Mouse (Mus musculus): ENCODE measurements at regions not wholly inside any gene's neighbourhood (a gene's known extent, or its start where the extent isn't known, plus 50 kb on each side); places are given as distances from the start of the nearest gene placed in this dataset.
A peak's percentile ranks its signal among the peaks of the same experiment; 100 is the strongest.

DNA sequence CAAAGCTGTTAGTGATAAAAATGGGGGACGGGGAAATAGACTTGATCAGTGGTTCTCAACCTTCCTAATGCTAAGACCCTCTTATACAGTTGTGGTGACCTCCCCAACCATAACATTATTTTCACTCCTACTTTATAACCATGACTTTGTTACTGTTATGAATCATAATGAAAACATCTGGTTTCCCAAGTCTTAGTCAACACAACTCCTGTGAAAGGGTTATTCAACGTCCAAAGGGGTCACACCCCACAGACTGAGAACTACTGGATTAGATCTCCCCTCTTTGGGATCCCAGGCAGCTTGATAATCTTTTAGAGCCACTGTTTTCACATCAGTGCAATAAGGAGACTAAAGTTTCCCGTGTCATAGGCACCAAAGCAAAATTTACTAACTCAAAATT lies 141.1 kb upstream of the Fndc3a start:
- DNase-seq, result no peak

DNA sequence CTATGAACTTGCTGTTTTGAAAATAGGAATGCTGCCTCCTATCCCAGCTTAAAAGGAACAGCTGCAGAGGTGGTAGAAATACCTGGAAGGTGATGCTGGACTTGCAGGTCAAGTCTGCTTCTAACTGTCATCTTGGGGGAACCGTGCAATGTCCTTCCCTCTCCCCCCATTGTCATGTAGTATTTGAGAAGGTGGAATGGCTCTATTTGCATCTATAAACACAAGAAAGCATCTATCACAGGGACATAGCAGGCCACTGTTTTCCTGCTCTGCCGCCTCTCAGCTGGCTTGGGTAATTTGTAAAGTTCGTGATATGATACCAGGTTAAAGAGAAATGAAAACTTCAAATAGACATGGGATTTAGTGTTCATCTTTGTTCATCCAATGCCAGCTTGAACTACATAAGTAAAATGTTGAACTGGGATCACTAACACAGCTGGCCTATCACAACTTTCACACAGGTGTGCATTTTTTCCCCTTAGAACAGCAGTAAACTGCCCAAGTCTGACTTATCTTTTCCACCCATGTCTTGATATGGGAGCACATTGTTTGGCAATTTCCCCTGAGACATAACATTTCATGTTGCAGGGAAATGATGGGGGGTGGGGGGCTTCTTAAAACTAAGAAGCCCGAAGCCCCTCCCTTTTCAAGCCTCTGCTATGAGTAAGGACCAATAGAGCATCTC lies 138.6 kb upstream of the Fndc3a start:
- no peak for DNase-seq

DNA sequence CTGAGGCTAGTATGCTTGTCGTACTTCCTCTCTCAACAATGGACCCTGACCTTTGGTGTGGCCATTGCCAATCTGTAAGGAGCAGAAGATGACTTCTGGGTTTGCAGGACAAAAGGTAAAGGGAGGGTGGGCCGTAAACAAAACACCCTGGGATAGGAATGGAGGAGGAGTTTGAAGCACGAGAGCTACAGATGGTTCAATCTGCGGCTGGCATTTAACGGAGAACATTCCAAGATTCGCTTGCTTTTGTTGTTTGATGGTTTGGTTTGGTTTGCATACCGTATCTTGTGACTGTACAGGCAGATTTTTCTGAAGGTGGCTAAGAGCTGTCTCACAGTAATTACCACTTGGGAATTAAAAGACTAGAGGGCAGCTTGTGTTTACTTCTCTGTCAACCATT lies 137.7 kb upstream of the Fndc3a start:
- DNase-seq, result no peak

DNA sequence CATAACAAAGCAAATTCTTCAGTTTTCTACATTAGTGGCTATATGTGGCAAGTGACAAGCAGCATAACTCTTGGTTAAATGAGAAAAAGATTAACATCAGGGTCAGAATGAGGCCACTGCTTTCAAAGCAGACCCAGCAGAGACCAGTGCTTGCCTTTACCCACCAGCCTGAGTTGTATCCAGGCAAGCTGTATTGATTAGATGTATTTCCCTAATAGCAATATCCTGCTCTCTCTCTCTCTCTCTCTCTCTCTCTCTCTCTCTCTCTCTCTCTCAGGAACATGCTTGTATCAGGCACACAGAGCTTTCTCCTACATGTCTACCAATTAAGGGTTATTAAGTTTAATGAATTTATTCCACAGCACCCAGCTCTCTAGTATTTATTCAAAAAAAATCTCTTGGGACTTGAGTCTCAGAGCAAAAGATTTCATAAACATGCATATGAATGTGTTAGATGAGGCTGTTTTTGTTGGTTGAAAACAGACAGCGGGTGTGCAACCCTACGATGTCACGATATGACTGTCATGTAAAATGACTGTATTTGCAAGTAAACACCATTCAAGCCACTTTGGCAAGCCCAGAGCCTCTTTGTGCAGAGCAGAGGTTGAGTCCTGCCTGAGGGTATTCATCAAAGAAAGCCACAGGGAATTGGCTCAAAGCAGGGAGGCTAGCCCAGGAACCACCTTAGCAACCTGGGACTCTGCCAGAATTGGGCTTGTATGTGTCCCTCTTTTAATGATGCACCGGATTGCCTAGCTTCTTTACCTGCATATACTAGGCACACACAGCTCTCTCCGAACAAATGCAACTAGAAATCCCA lies 136.0 kb upstream of the Fndc3a start:
- DNase-seq, result no peak

DNA sequence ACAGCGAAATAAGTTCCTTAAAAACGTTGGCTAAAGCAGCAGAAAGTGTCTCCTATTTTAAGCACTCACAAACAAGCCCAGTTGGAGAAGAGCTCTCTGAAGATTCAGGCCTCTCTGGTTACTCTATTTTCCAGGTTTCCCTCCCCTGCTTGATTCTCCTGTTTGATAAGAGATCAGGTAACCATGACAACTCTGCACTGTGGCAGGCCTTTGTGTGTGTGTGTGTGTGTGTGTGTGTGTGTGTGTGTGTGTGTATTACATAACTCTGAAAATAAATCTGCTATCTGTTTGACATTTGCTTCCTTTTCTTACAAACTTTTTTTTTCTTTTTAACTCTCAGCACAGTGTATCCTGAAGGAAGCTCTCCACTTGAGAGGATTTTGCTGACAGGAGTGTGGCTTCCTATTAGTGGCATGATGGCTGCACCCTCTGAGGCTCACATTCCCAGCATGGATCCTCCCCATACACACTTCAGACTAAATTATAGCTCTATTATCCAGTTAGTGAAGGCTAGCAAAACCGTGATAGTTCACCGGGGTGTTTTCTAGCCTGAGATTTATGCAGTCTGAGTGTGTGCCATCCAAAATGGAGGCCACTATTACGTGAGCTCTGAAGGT lies 135.1 kb upstream of the Fndc3a start:
- DNase-seq, result no peak

- no peak for DNase-seq
Observed at GRCm38 (mm10) chr14:72841753-72842152, 131.9 kb upstream of the Fndc3a start.

- no peak for DNase-seq
Observed at GRCm38 (mm10) chr14:72835158-72835557, 125.4 kb upstream of the Fndc3a start.

DNA sequence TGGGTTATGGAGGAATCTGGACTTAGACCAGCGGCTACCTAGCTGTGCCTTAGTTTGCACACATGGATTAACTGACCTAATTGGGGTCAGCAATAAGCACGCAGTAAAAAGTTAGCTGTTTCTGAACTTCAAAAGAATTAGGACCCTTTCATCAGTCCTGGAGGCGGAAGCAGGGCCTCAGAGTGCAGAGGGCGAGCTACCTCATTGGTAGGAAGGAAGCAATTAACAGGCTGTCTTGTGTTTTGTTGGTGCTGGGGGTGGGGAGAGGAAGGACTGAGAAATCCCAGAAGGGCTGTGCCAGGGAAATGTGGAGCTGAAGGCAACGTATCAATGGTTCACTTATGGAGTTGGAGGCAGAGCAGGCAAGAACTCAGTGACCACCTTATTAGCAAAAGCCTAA lies 119.5 kb upstream of the Fndc3a start:
- no peak for DNase-seq

GRCm38 (mm10) chr14:72825549-72825948 lies 115.7 kb upstream of the Fndc3a start:
- peak in 1 of 2 experiments; percentile 11 for DNase-seq

- no peak for DNase-seq
Observed at GRCm38 (mm10) chr14:72822231-72822615, 112.4 kb upstream of the Fndc3a start.

DNA sequence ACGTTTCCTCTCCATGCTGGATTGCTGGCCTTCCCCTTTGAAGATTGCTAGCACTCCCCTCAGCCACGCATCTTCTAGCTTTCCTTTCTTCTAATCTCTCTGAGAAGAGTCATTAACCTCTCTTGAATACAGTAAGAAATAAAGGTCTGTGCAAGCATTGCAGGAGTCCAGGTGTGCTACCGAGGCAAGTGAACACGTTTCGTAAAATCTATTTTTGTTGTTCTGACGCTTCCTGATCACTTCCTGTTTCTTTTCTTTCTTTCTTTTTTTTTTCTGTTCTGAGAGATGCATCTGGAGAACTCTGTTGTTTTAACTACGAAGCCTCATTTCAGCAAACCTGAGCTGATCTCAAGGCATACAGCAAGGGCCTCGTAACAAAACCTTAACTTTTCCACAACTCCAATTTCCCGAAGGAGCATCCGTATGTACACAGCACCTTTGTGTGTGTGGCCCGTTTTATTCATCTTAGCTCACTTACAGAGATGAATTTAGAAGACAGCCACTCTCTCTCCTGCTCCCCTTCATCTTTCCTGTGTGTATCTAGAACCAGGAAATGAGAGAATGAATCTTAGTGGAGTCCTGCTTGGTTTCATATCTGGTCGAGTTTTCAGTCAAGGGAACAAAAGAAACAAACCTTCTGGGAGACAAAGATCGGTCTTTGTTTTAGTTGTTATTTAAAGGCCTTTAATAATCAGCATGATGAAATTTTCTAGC lies 111.9 kb upstream of the Fndc3a start:
- no peak for DNase-seq

DNA sequence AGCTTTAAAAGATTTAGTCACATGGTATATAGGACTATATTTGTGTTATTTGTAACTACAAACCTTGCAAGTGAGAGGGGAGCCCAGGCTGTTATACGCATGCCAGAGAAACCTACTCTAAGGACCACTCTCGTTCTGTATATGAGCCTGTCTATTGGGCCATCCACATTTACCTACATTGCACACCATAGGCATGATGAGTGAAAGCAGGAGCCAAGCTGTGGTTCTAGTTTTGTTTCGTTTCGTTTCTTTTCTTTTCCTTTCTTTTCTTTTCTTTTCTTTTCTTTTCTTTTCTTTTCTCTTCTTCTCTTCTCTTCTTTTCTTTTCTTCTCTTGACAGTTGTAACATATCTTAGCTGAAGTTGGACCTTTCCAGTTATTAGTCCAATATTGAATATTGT lies 109.2 kb upstream of the Fndc3a start:
- no peak for DNase-seq

DNA sequence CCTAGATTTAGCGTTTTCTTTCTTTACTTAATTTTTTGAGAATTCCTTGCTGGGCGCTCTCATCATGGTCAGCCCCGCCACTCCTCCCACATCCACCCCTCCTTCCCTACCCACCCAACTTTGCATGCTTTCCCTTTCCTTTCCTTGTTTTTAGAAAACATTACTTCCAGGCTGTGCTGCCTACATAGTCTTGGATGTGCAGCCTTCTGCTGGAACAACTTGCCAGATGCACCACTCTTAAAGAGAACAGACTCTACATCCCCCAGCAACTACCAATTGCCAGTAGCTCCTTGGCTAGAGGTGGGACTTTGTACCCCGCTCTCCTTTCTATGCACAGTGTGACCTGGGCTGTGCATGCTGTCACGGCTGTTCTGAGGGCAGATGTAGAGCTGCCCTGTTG lies 108.0 kb upstream of the Fndc3a start:
- DNase-seq, result no peak

GRCm38 (mm10) chr14:72816847-72817246 lies 107.0 kb upstream of the Fndc3a start:
- no peak for DNase-seq

GRCm38 (mm10) chr14:72809138-72809537 lies 99.3 kb upstream of the Fndc3a start:
- DNase-seq, result no peak

- no peak for DNase-seq
Observed at GRCm38 (mm10) chr14:72807947-72808346, 98.1 kb upstream of the Fndc3a start.

- no peak for DNase-seq
Observed at GRCm38 (mm10) chr14:72807286-72807685, 97.5 kb upstream of the Fndc3a start.

- DNase-seq, result no peak
Observed at GRCm38 (mm10) chr14:72806598-72806997, 96.8 kb upstream of the Fndc3a start.

GRCm38 (mm10) chr14:72803579-72803978 lies 93.8 kb upstream of the Fndc3a start:
- no peak for DNase-seq

DNA sequence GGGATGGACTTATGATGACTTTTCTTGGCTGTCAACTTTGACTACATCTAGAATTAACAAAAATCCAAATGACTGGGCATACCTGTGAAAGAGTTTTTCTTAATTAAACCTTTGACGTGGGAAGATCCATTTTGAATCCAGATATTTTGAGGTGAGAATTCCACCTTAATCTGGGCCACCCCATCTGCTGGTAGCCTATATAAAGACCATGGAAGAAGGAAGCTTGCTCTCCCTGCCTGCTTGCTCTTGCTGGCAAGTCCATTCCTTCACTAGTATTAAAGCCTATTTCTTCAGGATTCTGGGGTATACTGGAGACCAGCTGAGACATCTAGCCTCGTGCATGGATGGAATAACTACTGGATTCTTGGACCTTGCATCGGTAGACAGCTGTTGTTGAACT lies 80.9 kb upstream of the Fndc3a start:
- DNase-seq, result no peak

- DNase-seq, result no peak
Observed at GRCm38 (mm10) chr14:72786929-72787328, 77.1 kb upstream of the Fndc3a start.

- DNase-seq, result peak; percentile 65
Observed at GRCm38 (mm10) chr14:72783248-72783647, 73.4 kb upstream of the Fndc3a start.

- no peak for DNase-seq
Observed at GRCm38 (mm10) chr14:72779446-72779845, 69.6 kb upstream of the Fndc3a start.
